Mouse (Mus musculus) forebrain, embryonic 15.5 days (tissue): ENCODE measurements around the gene Cant1. TPM values are rescaled to one million over a fixed set of nuclear protein-coding genes. Genes with fewer than 3 reads are reported as not detected.
A peak's percentile ranks its signal among the peaks of the same experiment; 100 is the strongest.

Experiments used
- ATAC-seq: fragments of 200-750 bp; cut with Nextera tagmentation; replicated peaks from 2 replicates; pipeline ENCODE4 v1.8.0; 2017; ENCODE audit warnings: mild to moderate bottlenecking, moderate TSS enrichment, moderate library complexity
- H3K27ac ChIP-seq: fragments of 300-500 bp; sonication (generic); replicated peaks from 2 replicates; pipeline ENCODE4 v1.5.1; 2015; ENCODE audit warnings: mild to moderate bottlenecking, inconsistent platforms
- H3K27me3 ChIP-seq: fragments of 300-500 bp; sonication (generic); 2 replicates; pipeline ENCODE4 v1.6.1; 2015; ENCODE audit warnings: inconsistent platforms
- H3K36me3 ChIP-seq: fragments of 300-500 bp; sonication (generic); 2 replicates; pipeline ENCODE4 v1.6.1; 2015; ENCODE audit warnings: mild to moderate bottlenecking, inconsistent platforms
- H3K4me1 ChIP-seq: fragments of 300-500 bp; sonication (generic); 2 replicates; pipeline ENCODE4 v1.6.1; 2015; ENCODE audit warnings: inconsistent platforms
- H3K4me2 ChIP-seq: fragments of 300-500 bp; sonication (generic); replicated peaks from 2 replicates; pipeline ENCODE4 v1.6.1; 2015; ENCODE audit warnings: mild to moderate bottlenecking, inconsistent platforms
- H3K4me3 ChIP-seq: fragments of 300-500 bp; sonication (generic); 2 replicates; pipeline ENCODE4 v1.5.1; 2015; ENCODE audit warnings: mild to moderate bottlenecking, inconsistent platforms
- H3K9ac ChIP-seq: fragments of 300-500 bp; sonication (generic); replicated peaks from 2 replicates; pipeline ENCODE4 v1.6.1; 2015; ENCODE audit warnings: mild to moderate bottlenecking, inconsistent platforms
- H3K9me3 ChIP-seq: fragments of 300-500 bp; sonication (generic); 2 replicates; pipeline ENCODE4 v1.6.1; 2016; ENCODE audit warnings: inconsistent platforms
- WGBS: fragments of 180-500 bp; shearing (Covaris S2); methylation state at CpG from one replicate; pipeline ENCODE4 v1.1.7; 2015; ENCODE audit warnings: mixed read lengths; 5-methylcytosine and 5-hydroxymethylcytosine counted together
- polyA plus RNA-seq: library from polyadenylated mRNA; unstranded; fragments of >200 nt; fragmentation: Nextera tagmentation; extraction: Ambion mirVana; gene quantifications from 2 replicates; pipeline ENCODE4 v1.2.1, GENCODE M21; 2015

Cant1 gene
- polyA plus RNA-seq, 1 experiment from 2014 or later: 28.9 TPM

GRCm38 (mm10) chr11:118427986-118428385, 9.1 kb upstream of the Cant1 start, which contains the start of gene C1qtnf1:
TSS of gene C1qtnf1 (plus strand) at chr11:118428203.
- Histone ChIP-seq H3K27ac (peak within 1 kb of the TSS; percentile 57; the same call in 1 of the 2 replicates), H3K4me2 (peak within 1 kb of the TSS; percentile 33), H3K36me3 (no peaks in the 10 kb centered on the region), H3K9me3 (no peaks in the 10 kb centered on the region), H3K4me3 (peak within 1 kb of the TSS; percentile 26), H3K4me1 (peaks cover 43% of the 10 kb centered on the region), H3K27me3 (no peaks in the 10 kb centered on the region), H3K9ac (peak within 1 kb of the TSS; percentile 38)
- ATAC-seq: no peak
- WGBS: 2% methylated on average over 8 of the region's 8 CpGs

GRCm38 (mm10) chr11:118427266-118427779, 8.4 kb upstream of the Cant1 start:
- ATAC-seq: no peak
- H3K9me3 ChIP-seq: no peaks in the 10 kb centered on the region
- H3K27ac ChIP-seq: no peak overlapping the region
- WGBS: 46% methylated on average over 3 of the region's 3 CpGs
- peaks cover 44% of the 10 kb centered on the region for H3K4me1 ChIP-seq
- H3K9ac ChIP-seq: no peak overlapping the region
- H3K4me2 ChIP-seq: no peak overlapping the region
- no peak overlapping the region for H3K4me3 ChIP-seq
- H3K27me3 ChIP-seq: no peaks in the 10 kb centered on the region
- no peaks in the 10 kb centered on the region for H3K36me3 ChIP-seq

GRCm38 (mm10) chr11:118426765-118427164, 7.9 kb upstream of the Cant1 start:
- Histone ChIP-seq H3K36me3 (no peaks in the 10 kb centered on the region), H3K27ac (no peak overlapping the region), H3K27me3 (no peaks in the 10 kb centered on the region), H3K9me3 (no peaks in the 10 kb centered on the region), H3K4me2 (no peak overlapping the region), H3K9ac (no peak overlapping the region), H3K4me1 (peaks cover 44% of the 10 kb centered on the region), H3K4me3 (no peak overlapping the region)
- ATAC-seq: no peak
- WGBS: 73% methylated on average over 5 of the region's 5 CpGs

DNA sequence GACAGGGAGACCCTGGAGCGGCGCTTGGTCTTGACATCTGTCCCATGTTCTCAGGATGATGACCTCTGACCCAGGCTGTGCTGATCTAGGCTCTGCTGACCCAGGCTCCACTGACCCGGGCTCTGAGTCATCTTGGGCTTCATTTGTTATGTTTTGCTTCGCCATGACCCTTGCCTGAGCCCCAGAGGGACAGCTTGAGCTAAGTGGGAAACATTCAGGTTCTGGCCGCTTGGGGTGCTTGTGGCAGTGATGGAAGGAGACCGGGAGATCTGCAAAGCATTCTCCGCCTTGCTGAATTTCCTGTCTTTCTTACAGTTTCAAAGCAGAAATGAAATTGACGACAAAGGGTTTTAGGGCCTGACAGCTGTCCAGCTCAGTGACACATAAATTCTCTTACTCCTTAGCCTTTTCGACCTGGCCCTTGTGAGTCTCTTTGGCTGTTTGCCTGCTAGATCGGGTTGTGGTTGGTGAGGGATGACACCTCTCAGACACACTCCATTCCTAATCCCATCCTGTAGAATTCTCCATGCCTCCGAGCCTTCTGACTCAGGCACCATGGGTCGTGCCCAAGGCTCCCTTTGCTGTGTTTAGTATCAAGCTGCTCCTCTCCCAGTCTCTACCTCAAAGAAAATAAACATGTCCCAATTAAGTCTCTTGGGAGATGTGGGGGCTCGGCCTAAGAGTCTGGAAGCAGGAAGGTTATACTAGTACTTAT, 5.9 kb upstream of the Cant1 start:
- Histone ChIP-seq H3K27me3 (no peaks in the 10 kb centered on the region), H3K36me3 (no peaks in the 10 kb centered on the region), H3K9ac (no peak overlapping the region), H3K9me3 (no peaks in the 10 kb centered on the region), H3K27ac (peak overlapping the region; percentile 84), H3K4me1 (peaks cover 40% of the 10 kb centered on the region), H3K4me2 (no peak overlapping the region), H3K4me3 (no peak overlapping the region)
- WGBS: 75% methylated on average over 13 of the region's 13 CpGs
- no peak for ATAC-seq

GRCm38 (mm10) chr11:118423266-118423971, 4.5 kb upstream of the Cant1 start:
- peaks cover 37% of the 10 kb centered on the region for H3K4me1 ChIP-seq
- no peak overlapping the region for H3K4me3 ChIP-seq
- H3K27ac ChIP-seq: peak overlapping the region; percentile 84
- H3K4me2 ChIP-seq: peak overlapping the region; percentile 36
- no peaks in the 10 kb centered on the region for H3K27me3 ChIP-seq
- H3K9ac ChIP-seq: 0 out of 2 replicates have a peak overlapping the region, but pooled peaks have one; percentile 15
- no peaks in the 10 kb centered on the region for H3K36me3 ChIP-seq
- no peaks in the 10 kb centered on the region for H3K9me3 ChIP-seq
- peak; percentile 36 for ATAC-seq
- WGBS: 3% methylated on average over 18 of the region's 18 CpGs

GRCm38 (mm10) chr11:118420261-118420660, 1.4 kb upstream of the Cant1 start:
- no peaks in the 10 kb centered on the region for H3K27me3 ChIP-seq
- no peak overlapping the region for H3K27ac ChIP-seq
- H3K36me3 ChIP-seq: peaks cover 5% of the 10 kb centered on the region; the same call in 1 of the 2 replicates
- no peak overlapping the region for H3K9ac ChIP-seq
- H3K9me3 ChIP-seq: no peaks in the 10 kb centered on the region
- peaks cover 46% of the 10 kb centered on the region for H3K4me1 ChIP-seq
- 76% methylated on average over 7 of the region's 7 CpGs for WGBS
- no peak for ATAC-seq
- no peak overlapping the region for H3K4me2 ChIP-seq
- no peak overlapping the region for H3K4me3 ChIP-seq

DNA sequence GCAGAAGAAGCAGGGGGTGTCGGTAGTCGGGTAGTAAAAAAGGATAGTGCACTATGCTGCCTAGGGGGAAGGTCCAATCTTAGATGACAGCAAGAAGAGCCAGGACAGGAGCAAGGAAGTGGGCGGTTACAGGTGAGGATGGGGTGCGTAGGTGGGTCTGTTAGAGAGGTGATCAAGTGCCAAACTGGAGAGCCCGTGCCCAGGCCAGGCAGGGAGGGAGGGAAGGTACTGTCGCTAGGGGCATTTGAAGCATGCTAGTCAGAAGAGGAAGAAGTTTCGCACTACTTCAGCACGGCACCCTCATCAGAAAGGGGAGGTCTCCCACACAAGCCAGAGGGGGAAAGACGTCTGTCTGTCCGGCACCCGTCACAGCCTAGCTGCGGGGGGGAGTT, 448 bp downstream of the Cant1 start:
- Histone ChIP-seq H3K9ac (peak overlapping the region; percentile 99), H3K4me3 (peak overlapping the region; percentile 97), H3K27ac (peak overlapping the region; percentile 69), H3K36me3 (peaks cover 5% of the 10 kb centered on the region; the same call in 1 of the 2 replicates), H3K4me2 (peak overlapping the region; percentile 84), H3K27me3 (no peaks in the 10 kb centered on the region), H3K9me3 (no peaks in the 10 kb centered on the region), H3K4me1 (peaks cover 36% of the 10 kb centered on the region)
- peak; percentile 12 for ATAC-seq
- WGBS: 3% methylated on average over 12 of the region's 12 CpGs

- Histone ChIP-seq H3K9ac (no peak overlapping the region), H3K4me3 (peak overlapping the region; percentile 97; the same call in 1 of the 2 replicates), H3K27me3 (no peaks in the 10 kb centered on the region), H3K9me3 (no peaks in the 10 kb centered on the region), H3K4me1 (peaks cover 39% of the 10 kb centered on the region), H3K36me3 (peaks cover 5% of the 10 kb centered on the region; the same call in 1 of the 2 replicates), H3K4me2 (no peak overlapping the region; the same call in 1 of the 2 replicates), H3K27ac (no peak overlapping the region)
- 93% methylated on average over 9 of the region's 9 CpGs for WGBS
- ATAC-seq: no peak
Observed at GRCm38 (mm10) chr11:118417496-118417895, 1.4 kb downstream of the Cant1 start.

DNA sequence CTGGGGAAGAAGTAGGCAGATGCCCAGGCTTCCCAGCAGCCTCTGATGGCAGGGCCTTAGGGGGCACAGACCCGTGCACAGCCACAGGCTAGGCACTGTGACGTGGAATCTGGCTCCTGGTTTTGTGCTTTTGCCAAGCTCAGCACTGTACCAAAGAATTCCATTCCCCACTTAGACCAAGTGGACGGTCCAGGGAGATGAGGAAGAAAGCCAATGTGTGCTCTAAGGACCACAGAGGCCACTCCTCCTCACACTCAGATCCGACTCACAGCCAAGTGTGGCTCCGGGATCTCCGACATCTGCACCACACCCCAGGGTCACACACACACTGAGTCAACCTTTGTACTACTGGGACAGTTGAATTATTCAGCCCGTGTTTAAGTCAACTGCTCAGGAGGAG, 2.8 kb downstream of the Cant1 start:
- no peak overlapping the region for H3K9ac ChIP-seq

GRCm38 (mm10) chr11:118415630-118416029, 3.3 kb downstream of the Cant1 start:
- H3K4me3 ChIP-seq: no peak overlapping the region
- peaks cover 44% of the 10 kb centered on the region for H3K4me1 ChIP-seq
- H3K36me3 ChIP-seq: peaks cover 10% of the 10 kb centered on the region
- no peak overlapping the region for H3K9ac ChIP-seq
- ATAC-seq: no peak
- H3K27ac ChIP-seq: no peak overlapping the region
- no peaks in the 10 kb centered on the region for H3K27me3 ChIP-seq
- no peaks in the 10 kb centered on the region for H3K9me3 ChIP-seq
- 90% methylated on average over 6 of the region's 6 CpGs for WGBS
- H3K4me2 ChIP-seq: no peak overlapping the region

More for the DNA sequence above, 2.8 kb downstream of the Cant1 start:
- Histone ChIP-seq H3K9me3 (no peaks in the 10 kb centered on the region), H3K4me3 (no peak overlapping the region), H3K4me2 (no peak overlapping the region), H3K36me3 (peaks cover 6% of the 10 kb centered on the region), H3K27me3 (no peaks in the 10 kb centered on the region), H3K4me1 (peaks cover 44% of the 10 kb centered on the region), H3K27ac (no peak overlapping the region)
- WGBS: 90% methylated on average over 7 of the region's 7 CpGs
- ATAC-seq: no peak

GRCm38 (mm10) chr11:118414270-118414669, 4.6 kb downstream of the Cant1 start:
- H3K4me2 ChIP-seq: no peak overlapping the region
- peaks cover 39% of the 10 kb centered on the region for H3K4me1 ChIP-seq
- no peak overlapping the region for H3K9ac ChIP-seq
- WGBS: 92% methylated on average over 5 of the region's 5 CpGs
- H3K9me3 ChIP-seq: no peaks in the 10 kb centered on the region
- no peaks in the 10 kb centered on the region for H3K27me3 ChIP-seq
- H3K27ac ChIP-seq: no peak overlapping the region
- H3K4me3 ChIP-seq: no peak overlapping the region
- H3K36me3 ChIP-seq: peaks cover 17% of the 10 kb centered on the region
- no peak for ATAC-seq

DNA sequence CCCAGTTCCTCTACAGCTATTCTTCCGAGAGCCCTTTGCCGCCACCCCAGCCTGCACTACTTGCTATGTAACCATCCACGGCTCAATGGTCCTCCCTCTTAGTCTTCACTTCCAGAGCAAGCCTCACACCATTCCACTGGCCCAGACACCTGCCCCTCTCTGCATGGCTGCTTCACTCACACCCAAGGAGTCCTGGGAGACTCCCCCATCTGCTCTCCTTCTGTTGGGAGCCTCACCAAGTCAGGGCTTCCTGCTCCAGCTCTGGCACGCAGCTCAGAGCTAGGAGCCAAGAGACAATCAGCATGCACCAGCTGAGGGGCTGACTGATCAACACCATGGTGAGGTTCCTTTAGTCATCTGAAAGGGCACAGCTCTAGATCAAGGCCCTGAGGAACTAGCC, 5.8 kb downstream of the Cant1 start:
- Histone ChIP-seq H3K27ac (peak overlapping the region; percentile 51), H3K36me3 (peaks cover 17% of the 10 kb centered on the region), H3K4me3 (no peak overlapping the region), H3K9me3 (no peaks in the 10 kb centered on the region), H3K4me1 (peaks cover 34% of the 10 kb centered on the region), H3K9ac (no peak overlapping the region), H3K27me3 (no peaks in the 10 kb centered on the region), H3K4me2 (no peak overlapping the region)
- peak; percentile 53; the same call in 1 of the 2 replicates for ATAC-seq
- WGBS: 72% methylated on average over 4 of the region's 4 CpGs
